Mouse (Mus musculus) kidney, adult 2 months (tissue): Measurements from ENCODE around the gene Sun1. TPM values are rescaled to one million over a fixed set of nuclear protein-coding genes. Genes with fewer than 3 reads are reported as not detected.

Source experiments
- DNase-seq: peaks from one replicate; pipeline ENCODE4 v3.0.0; 2021
- H3K27ac ChIP-seq: fragments of 200-500 bp; 2 replicates; pipeline ENCODE4 v1.5.1; 2012; ENCODE audit warnings: low read depth, low read length, control low read depth, inconsistent platforms; ENCODE audit not compliant: insufficient read depth
- H3K27me3 ChIP-seq: fragments of 200-500 bp; replicated peaks from 2 replicates; pipeline ENCODE4 v1.6.1; 2012; ENCODE audit warnings: mild to moderate bottlenecking, moderate library complexity, low read length, inconsistent platforms; ENCODE audit not compliant: control insufficient read depth, insufficient read depth
- H3K36me3 ChIP-seq: fragments of 200-500 bp; 2 replicates; pipeline ENCODE4 v1.6.1; 2012; ENCODE audit warnings: mild to moderate bottlenecking, moderate library complexity, low read length, inconsistent platforms; ENCODE audit not compliant: control insufficient read depth, insufficient read depth
- H3K4me1 ChIP-seq: fragments of 200-500 bp; 2 replicates; pipeline ENCODE4 v1.6.1; 2011; ENCODE audit warnings: low read length; ENCODE audit not compliant: control insufficient read depth, insufficient read depth
- H3K4me3 ChIP-seq: fragments of 200-500 bp; 2 replicates; pipeline ENCODE4 v1.5.1; 2011; ENCODE audit warnings: mild to moderate bottlenecking, low read depth, low read length, control low read depth; ENCODE audit not compliant: insufficient read depth
- CTCF ChIP-seq: fragments of 200-500 bp; conservative IDR thresholded peaks from 2 replicates; pipeline ENCODE4 v1.5.1; 2011; ENCODE audit warnings: low read depth, mild to moderate bottlenecking, control low read depth, low read length, moderate library complexity, mixed read lengths; ENCODE audit not compliant: insufficient read depth, insufficient read length
- POLR2A ChIP-seq: fragments of 200-500 bp; IDR thresholded peaks from one replicate; pipeline ENCODE4 v1.6.1; 2011; ENCODE audit warnings: low read depth, low read length, control low read depth
- WGBS: fragments of 180-500 bp; shearing (Covaris S2); methylation state at CpG from one replicate; pipeline ENCODE4 v1.1.7; 2018; 5-methylcytosine and 5-hydroxymethylcytosine counted together
- polyA plus RNA-seq: library from polyadenylated mRNA; depleted of rRNA; stranded (reverse); fragments of >200 nt; gene quantifications from 2 replicates; pipeline ENCODE4 v1.2.3, GENCODE M21; 2012

The Sun1 gene
- polyA plus RNA-seq, 1 experiment = 40.0 TPM

DNA sequence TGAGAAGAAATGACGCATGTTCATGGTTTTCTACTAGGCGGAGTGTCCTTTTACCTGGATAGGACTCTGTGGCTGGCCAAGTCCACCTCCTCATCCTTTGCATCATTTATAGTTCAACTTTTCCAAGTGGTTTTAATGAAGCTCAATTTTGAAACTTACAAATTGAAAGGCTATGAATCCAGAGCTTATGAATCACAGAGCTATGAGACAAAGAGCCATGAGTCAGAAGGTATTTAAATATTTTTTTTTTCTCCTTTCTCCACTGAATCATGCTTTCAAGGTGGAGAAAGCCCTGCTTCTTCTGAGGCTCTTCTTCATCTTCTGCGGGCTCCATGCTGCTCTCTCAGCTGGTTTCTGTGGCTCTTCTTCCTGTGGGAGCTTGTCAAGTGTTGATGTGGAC is 29.3 kb downstream of the Sun1 start:
- H3K4me3 ChIP-seq = no peak overlapping the region
- DNase-seq = no peak
- H3K36me3 ChIP-seq = peaks cover 4% of the 10 kb centered on the region
- no peaks in the 10 kb centered on the region; the same call in 1 of the 2 replicates for H3K4me1 ChIP-seq
- 96% methylated on average over 3 of the region's 3 CpGs for WGBS
- TF ChIP-seq POLR2A (no peak), CTCF (no peak)
- H3K27ac ChIP-seq = no peak overlapping the region
- H3K27me3 ChIP-seq = no peaks in the 10 kb centered on the region

DNA sequence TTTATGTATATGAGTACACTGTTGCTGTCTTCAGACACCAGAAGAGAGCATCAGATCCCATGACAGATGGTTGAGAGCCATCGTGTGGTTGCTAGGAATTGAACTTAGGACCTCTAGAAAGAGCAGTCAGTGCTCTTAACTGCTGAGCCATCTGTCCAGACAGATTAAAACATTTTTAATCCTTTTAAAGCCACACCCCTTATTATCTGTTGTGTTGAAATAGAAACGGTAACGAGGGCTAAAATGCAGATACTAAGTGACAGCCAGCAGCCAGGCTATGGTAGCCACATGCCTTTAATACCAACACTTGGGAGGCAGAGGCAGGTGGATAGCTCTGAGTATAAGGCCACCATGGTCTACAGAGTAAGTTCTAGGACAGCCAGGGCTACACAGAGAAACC is 31.6 kb downstream of the Sun1 start:
- no peak for DNase-seq
- WGBS = 88% methylated on average over 3 of the region's 3 CpGs
- TF ChIP-seq CTCF = no peak
- TF ChIP-seq POLR2A = no peak
- peaks cover 1% of the 10 kb centered on the region; the same call in 1 of the 2 replicates for H3K36me3 ChIP-seq
- H3K27me3 ChIP-seq = no peaks in the 10 kb centered on the region
- H3K27ac ChIP-seq = no peak overlapping the region
- no peak overlapping the region for H3K4me3 ChIP-seq
- H3K4me1 ChIP-seq = no peaks in the 10 kb centered on the region; the same call in 1 of the 2 replicates

DNA sequence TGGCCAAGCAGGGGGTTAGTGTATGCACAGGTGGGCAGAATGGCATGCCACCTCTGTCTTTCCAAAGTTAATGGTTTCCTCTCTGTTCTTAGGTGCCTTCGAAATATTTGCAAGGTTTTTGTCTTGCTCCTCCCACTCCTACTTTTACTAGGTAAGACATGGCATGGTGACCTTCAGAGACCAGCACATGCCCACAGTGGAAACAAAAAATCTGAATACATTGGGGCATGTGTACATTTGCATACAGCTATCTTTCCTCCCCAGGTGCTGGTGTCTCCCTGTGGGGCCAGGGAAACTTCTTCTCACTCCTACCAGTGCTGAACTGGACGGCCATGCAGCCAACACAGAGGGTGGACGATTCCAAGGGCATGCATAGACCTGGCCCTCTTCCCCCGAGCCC is 34.0 kb downstream of the Sun1 start:
- no peak overlapping the region for H3K27ac ChIP-seq
- whole genome bisulfite sequencing = 89% methylated on average over 4 of the region's 4 CpGs
- TF ChIP-seq CTCF (no peak), POLR2A (no peak)
- DNase-seq = no peak
- H3K4me3 ChIP-seq = no peak overlapping the region
- no peaks in the 10 kb centered on the region for H3K4me1 ChIP-seq
- H3K27me3 ChIP-seq = no peaks in the 10 kb centered on the region
- peaks cover 1% of the 10 kb centered on the region; the same call in 1 of the 2 replicates for H3K36me3 ChIP-seq

DNA sequence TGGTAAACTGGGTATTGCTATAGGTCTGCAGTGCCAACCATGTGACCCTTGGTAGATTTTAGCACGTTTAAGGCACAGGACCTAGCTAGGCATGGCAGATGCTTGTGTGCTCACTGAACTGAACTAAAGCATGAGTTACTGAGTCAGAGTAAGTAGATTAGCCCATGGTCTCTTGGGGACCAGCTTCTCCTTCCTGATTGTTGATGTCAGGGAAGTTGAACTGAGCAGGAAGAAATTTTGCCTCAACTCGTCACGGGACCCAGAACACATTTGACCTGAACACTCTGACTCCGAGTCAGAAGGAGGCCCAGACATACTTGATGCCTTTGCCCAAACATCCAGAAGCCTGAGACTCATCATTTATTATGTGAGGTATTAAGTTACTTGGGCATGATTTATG is 37.0 kb downstream of the Sun1 start:
- TF ChIP-seq CTCF (no peak), POLR2A (no peak)
- Histone ChIP-seq H3K27me3 (no peaks in the 10 kb centered on the region), H3K4me1 (no peaks in the 10 kb centered on the region), H3K4me3 (no peak overlapping the region), H3K36me3 (peaks cover 1% of the 10 kb centered on the region; the same call in 1 of the 2 replicates), H3K27ac (no peak overlapping the region)
- 49% methylated on average over 4 of the region's 4 CpGs for WGBS
- DNase-seq = no peak

DNA sequence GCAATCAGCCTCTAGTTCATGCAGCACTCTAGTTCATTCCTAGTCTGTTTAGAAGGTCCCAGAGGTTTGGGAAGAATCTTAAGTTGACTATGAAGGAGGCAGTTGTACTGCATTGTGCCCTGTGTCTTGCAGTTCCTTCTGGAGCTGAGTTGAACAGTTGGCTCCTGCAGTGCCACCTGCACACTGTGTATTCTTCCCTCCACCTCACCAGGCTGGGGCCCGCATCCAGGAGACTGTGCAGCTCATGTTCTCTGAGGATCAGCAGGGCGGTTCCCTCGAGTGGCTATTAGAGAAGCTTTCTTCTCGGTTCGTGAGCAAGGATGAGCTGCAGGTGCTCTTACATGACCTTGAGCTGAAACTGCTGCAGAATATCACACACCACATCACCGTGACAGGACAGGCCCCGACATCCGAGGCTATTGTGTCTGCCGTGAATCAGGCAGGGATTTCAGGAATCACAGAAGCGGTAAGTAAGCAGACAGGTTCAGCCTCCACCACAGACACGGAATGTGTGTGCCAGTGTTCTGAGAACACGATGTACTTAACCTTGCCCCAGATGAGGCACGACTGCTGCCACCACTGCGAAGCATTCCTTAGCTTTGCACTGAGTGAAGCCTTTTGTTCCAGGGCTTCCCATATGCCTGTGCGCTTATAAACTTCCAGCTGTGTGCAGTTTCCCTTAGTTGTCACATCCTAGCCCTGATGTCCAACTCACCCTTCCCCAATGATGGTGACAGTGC is 40.8 kb downstream of the Sun1 start:
- DNase-seq = no peak
- 59% methylated on average over 15 of the region's 15 CpGs for WGBS

DNA sequence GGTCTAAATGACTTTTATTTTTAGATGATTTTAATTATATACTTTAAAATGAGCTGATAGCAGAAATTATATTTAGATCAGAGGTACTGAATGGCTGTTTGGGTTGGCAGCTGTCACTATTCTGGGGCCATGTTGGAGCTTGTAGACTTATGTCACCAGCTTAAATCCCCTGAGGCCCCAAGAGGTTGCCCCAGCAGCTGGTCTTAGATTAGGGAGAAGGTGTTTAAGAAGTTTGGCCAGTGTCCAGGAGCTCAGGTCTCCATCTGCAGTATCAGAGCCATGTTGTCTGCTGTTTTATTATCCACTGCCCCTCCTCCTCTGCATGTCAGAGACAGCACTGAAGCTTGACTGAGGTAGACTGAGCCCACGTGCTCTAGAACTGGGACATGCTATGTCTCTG is 42.9 kb downstream of the Sun1 start:
- no peak overlapping the region for H3K27ac ChIP-seq
- no peaks in the 10 kb centered on the region for H3K4me1 ChIP-seq
- 83% methylated on average over 1 of the region's 1 CpGs for WGBS
- no peaks in the 10 kb centered on the region for H3K36me3 ChIP-seq
- no peak overlapping the region for H3K4me3 ChIP-seq
- TF ChIP-seq POLR2A = no peak
- TF ChIP-seq CTCF = no peak
- DNase-seq = no peak
- no peaks in the 10 kb centered on the region for H3K27me3 ChIP-seq

More for the DNA sequence above, 40.8 kb downstream of the Sun1 start:
- TF ChIP-seq POLR2A (no peak), CTCF (no peak)
- Histone ChIP-seq H3K27ac (no peak overlapping the region), H3K36me3 (peaks cover 1% of the 10 kb centered on the region; the same call in 1 of the 2 replicates), H3K4me3 (no peak overlapping the region), H3K27me3 (no peaks in the 10 kb centered on the region), H3K4me1 (no peaks in the 10 kb centered on the region)

DNA sequence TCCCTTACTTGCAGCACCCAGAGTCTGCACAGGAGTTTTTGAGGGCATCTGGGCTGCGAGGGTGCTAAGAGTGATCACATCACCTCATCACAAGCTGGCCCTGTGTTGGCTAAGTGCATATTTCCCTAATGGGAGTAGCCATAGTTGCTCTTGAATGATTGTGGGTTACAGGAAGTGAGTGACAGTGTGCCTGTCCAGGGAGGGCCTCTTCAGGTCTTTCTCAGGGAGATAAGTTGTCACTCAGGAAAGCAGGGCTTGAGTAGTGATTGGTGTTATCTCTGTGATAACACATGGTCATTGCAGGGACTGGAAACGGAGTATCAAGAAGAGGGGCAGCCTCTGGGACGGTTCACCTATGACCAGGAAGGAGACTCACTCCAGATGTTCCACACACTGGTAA is 47.3 kb downstream of the Sun1 start:
- H3K27me3 ChIP-seq = no peaks in the 10 kb centered on the region
- no peaks in the 10 kb centered on the region for H3K4me1 ChIP-seq
- no peak for DNase-seq
- no peaks in the 10 kb centered on the region for H3K36me3 ChIP-seq
- H3K4me3 ChIP-seq = no peak overlapping the region
- no peak overlapping the region for H3K27ac ChIP-seq
- WGBS = 98% methylated on average over 3 of the region's 3 CpGs
- TF ChIP-seq POLR2A (no peak), CTCF (no peak)
